Mouse (Mus musculus) cerebellum, adult 2 months (tissue): Measurements from ENCODE around the gene Bmx. TPM values are rescaled to one million over a fixed set of nuclear protein-coding genes. Genes with fewer than 3 reads are reported as not detected.

Experiments
- DNase-seq, 2 experiments: peaks; one replicate each; pipeline ENCODE4 v3.0.0; 2021
- H3K27ac ChIP-seq: fragments of 200-500 bp; 2 replicates; pipeline ENCODE4 v1.5.1; 2012; ENCODE audit warnings: low read length, control low read depth, inconsistent platforms; ENCODE audit not compliant: insufficient read depth
- H3K27me3 ChIP-seq: fragments of 200-500 bp; 2 replicates; pipeline ENCODE4 v1.6.1; 2012; ENCODE audit warnings: inconsistent platforms, mild to moderate bottlenecking, low read length, moderate library complexity; ENCODE audit not compliant: control insufficient read depth, insufficient read depth
- H3K4me1 ChIP-seq: fragments of 200-500 bp; 2 replicates; pipeline ENCODE4 v1.6.1; 2011; ENCODE audit warnings: low read length; ENCODE audit not compliant: control insufficient read depth, insufficient read depth
- H3K4me3 ChIP-seq: fragments of 200-500 bp; replicated peaks from 2 replicates; pipeline ENCODE3; 2011; ENCODE audit warnings: mild to moderate bottlenecking, low read depth, low read length, control low read depth; ENCODE audit not compliant: insufficient read depth
- CTCF ChIP-seq: fragments of 200-500 bp; IDR thresholded peaks from 2 replicates; pipeline ENCODE4 v1.5.1; 2011; ENCODE audit warnings: low read depth, mild to moderate bottlenecking, control low read depth, low read length, moderate library complexity, borderline replicate concordance; ENCODE audit not compliant: insufficient read depth
- POLR2A ChIP-seq: fragments of 200-500 bp; IDR thresholded peaks from 2 replicates; pipeline ENCODE4 v1.6.1; 2011; ENCODE audit warnings: low read length, control low read depth, borderline replicate concordance; ENCODE audit not compliant: insufficient read depth
- WGBS: fragments of 180-500 bp; shearing (Covaris S2); methylation state at CpG from one replicate; pipeline ENCODE4 v1.1.7; 2018; 5-methylcytosine and 5-hydroxymethylcytosine counted together
- polyA plus RNA-seq: library from polyadenylated mRNA; depleted of rRNA; stranded (reverse); fragments of >200 nt; gene quantifications from 2 replicates; pipeline ENCODE4 v1.2.3, GENCODE M21; 2012; rRNA removed

Bmx gene
- polyA plus RNA-seq, 1 experiment, result 1.0 TPM

- Histone ChIP-seq H3K4me3 (no peak overlapping the region), H3K27ac (no peak overlapping the region), H3K27me3 (no peaks in the 10 kb centered on the region), H3K4me1 (no peaks in the 10 kb centered on the region)
- no peak for DNase-seq
- 82% methylated on average over 2 of the region's 2 CpGs for WGBS
- no peak for TF ChIP-seq CTCF
- TF ChIP-seq POLR2A, result no peak
These were observed 87.0 kb downstream of the Bmx start for GRCm38 (mm10) chrX:164171034-164171433.

GRCm38 (mm10) chrX:164164681-164165080 is 93.3 kb downstream of the Bmx start:
- no peak for DNase-seq
- Histone ChIP-seq H3K4me3 (no peak overlapping the region), H3K27ac (no peak overlapping the region), H3K27me3 (no peaks in the 10 kb centered on the region), H3K4me1 (no peaks in the 10 kb centered on the region)
- WGBS, result 81% methylated on average over 1 of the region's 1 CpGs
- no peak for TF ChIP-seq POLR2A
- no peak for TF ChIP-seq CTCF

- no peak for DNase-seq
- 81% methylated on average over 5 of the region's 5 CpGs for WGBS
- no peaks in the 10 kb centered on the region for H3K27me3 ChIP-seq
- H3K27ac ChIP-seq, result no peak overlapping the region
- no peaks in the 10 kb centered on the region for H3K4me1 ChIP-seq
- no peak overlapping the region for H3K4me3 ChIP-seq
- TF ChIP-seq POLR2A (no peak), CTCF (no peak)
These were observed 103.4 kb downstream of the Bmx start for GRCm38 (mm10) chrX:164154594-164154993.

- DNase-seq, result no peak
- Histone ChIP-seq H3K27ac (no peak overlapping the region), H3K4me1 (no peaks in the 10 kb centered on the region), H3K4me3 (no peak overlapping the region), H3K27me3 (no peaks in the 10 kb centered on the region)
- no peak for TF ChIP-seq POLR2A
- no peak for TF ChIP-seq CTCF
These were observed 104.4 kb downstream of the Bmx start for GRCm38 (mm10) chrX:164153606-164154005.

- DNase-seq, result no peak
- H3K27me3 ChIP-seq, result no peaks in the 10 kb centered on the region
- WGBS, result 55% methylated on average over 2 of the region's 2 CpGs
- H3K27ac ChIP-seq, result no peak overlapping the region
- TF ChIP-seq CTCF, result no peak
- TF ChIP-seq POLR2A, result no peak
- H3K4me3 ChIP-seq, result no peak overlapping the region
- H3K4me1 ChIP-seq, result no peaks in the 10 kb centered on the region
These were observed 105.3 kb downstream of the Bmx start for GRCm38 (mm10) chrX:164152703-164153102.

GRCm38 (mm10) chrX:164145463-164146250 is 112.3 kb downstream of the Bmx start:
- Histone ChIP-seq H3K4me3 (no peak overlapping the region), H3K4me1 (no peaks in the 10 kb centered on the region), H3K27ac (no peak overlapping the region), H3K27me3 (no peaks in the 10 kb centered on the region)
- DNase-seq, result no peak
- WGBS, result 56% methylated on average over 6 of the region's 6 CpGs
- no peak for TF ChIP-seq CTCF

Other genes with a start within 250 kb of the Bmx start
- 3.4 and 3.6 TPM in 2 replicates for gene Car5b, start 230.2 kb downstream of the Bmx start, polyA plus RNA-seq
- gene Siah1b, start 181.7 kb downstream of the Bmx start, polyA plus RNA-seq, result 9.0 and 9.7 TPM in 2 replicates
- gene Cltrn, start 169.4 kb downstream of the Bmx start, polyA plus RNA-seq, result 0.22 and 0.23 TPM in 2 replicates
- 1.2 and 1.3 TPM in 2 replicates for gene Ace2, start 118.9 kb downstream of the Bmx start, polyA plus RNA-seq
- 4.5 and 5.1 TPM in 2 replicates for gene Pir, start 11.2 kb upstream of the Bmx start, polyA plus RNA-seq
- 0.46 and 0.52 TPM in 2 replicates for gene Vegfd, start 115.2 kb upstream of the Bmx start, polyA plus RNA-seq
- gene Piga, start 161.6 kb upstream of the Bmx start, polyA plus RNA-seq, result 7.9 and 8.8 TPM in 2 replicates
- 0.31 and 0.52 TPM in 2 replicates for gene Asb11, start 178.8 kb upstream of the Bmx start, polyA plus RNA-seq
- gene Asb9, start 248.1 kb upstream of the Bmx start, polyA plus RNA-seq, result not detected in 2 replicates